In the genomic region with DNA sequence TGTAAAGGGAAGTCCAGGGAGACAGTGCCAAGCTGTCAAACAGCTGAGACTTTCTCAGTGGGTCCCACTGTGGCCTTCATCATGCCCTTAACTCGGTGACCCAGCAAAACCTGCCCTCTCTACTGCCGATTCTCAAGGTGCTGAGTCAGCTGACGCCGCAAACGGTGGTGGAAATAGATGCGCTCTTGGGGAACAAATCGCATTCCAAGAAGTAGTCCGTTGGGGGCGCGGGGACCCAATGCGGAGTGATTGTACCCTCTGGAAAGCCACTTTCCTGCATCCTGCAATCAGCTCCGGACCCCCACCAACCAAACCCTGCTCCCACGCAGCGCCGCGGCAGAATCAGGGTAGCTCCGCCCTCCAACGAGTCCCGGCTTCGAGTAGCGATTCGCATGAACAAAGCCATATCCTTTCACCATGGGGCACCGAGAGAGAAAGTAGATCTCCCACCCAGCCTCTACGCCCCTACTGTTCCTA, we compare ENCODE assay signal across 8 mouse cellular contexts. TPM values are rescaled to one million over a fixed set of nuclear protein-coding genes. Genes with fewer than 3 reads are reported as not detected.
DNase-seq lines count a peak whose midpoint lies in the region; ATAC-seq and TF ChIP-seq lines count a peak whose summit lies in the region.

No protein-coding gene starts in this region.

- H3K9ac ChIP-seq in forebrain, embryonic 11.5 days (ENCODE audit: low read length), result peak overlapping the region; percentile 67
- H3K9ac ChIP-seq in heart, embryonic 16.5 days (ENCODE audit: low read length), result peak overlapping the region; percentile 71
- H3K9ac ChIP-seq in liver, embryonic 12.5 days, result peak overlapping the region; percentile 37

- peak overlapping the region; percentile 73 for H3K4me2 ChIP-seq in forebrain, embryonic 11.5 days (ENCODE audit: low read depth, low read length, severe bottlenecking)
- H3K4me2 ChIP-seq in heart, embryonic 16.5 days (ENCODE audit: low read depth, low read length), result peak overlapping the region; percentile 65
- peak overlapping the region; percentile 78 for H3K4me2 ChIP-seq in liver, embryonic 12.5 days
- peak overlapping the region; percentile 47 for H3K4me2 ChIP-seq in myocyte (ENCODE audit: low read depth)

- peaks cover 8% of the 10 kb centered on the region; the same call in 1 of the 2 replicates for H3K27me3 ChIP-seq in forebrain, embryonic 11.5 days (ENCODE audit: control insufficient read depth, insufficient read depth, low read length)
- H3K27me3 ChIP-seq in heart, embryonic 16.5 days (ENCODE audit: control insufficient read depth, insufficient read depth, low read length), result peaks cover 7% of the 10 kb centered on the region; the same call in 1 of the 2 replicates
- H3K27me3 ChIP-seq in liver, embryonic 12.5 days (replicated peaks), result peaks cover 77% of the 10 kb centered on the region
- H3K27me3 ChIP-seq in myocyte (ENCODE audit: control insufficient read depth, insufficient read depth, insufficient read length), result no peaks in the 10 kb centered on the region
- H3K27me3 ChIP-seq in splenic B cell, adult 2 months (ENCODE audit: control insufficient read depth, insufficient read depth, low read length, poor library complexity, severe bottlenecking), result no peaks in the 10 kb centered on the region

- no peaks in the 10 kb centered on the region for H3K36me3 ChIP-seq in forebrain, embryonic 11.5 days (ENCODE audit: control insufficient read depth, insufficient read depth, low read length)
- H3K36me3 ChIP-seq in heart, embryonic 16.5 days (ENCODE audit: control insufficient read depth, insufficient read depth), result no peaks in the 10 kb centered on the region
- H3K36me3 ChIP-seq in liver, embryonic 12.5 days, result no peaks in the 10 kb centered on the region
- H3K36me3 ChIP-seq in myocyte (ENCODE audit: control insufficient read depth, insufficient read depth), result no peaks in the 10 kb centered on the region
- H3K36me3 ChIP-seq in splenic B cell, adult 2 months (ENCODE audit: control insufficient read depth, insufficient read depth, low read length, poor library complexity, severe bottlenecking), result no peaks in the 10 kb centered on the region

- peaks cover 11% of the 10 kb centered on the region; the same call in 1 of the 2 replicates for H3K4me1 ChIP-seq in forebrain, embryonic 11.5 days (replicated peaks; ENCODE audit: control insufficient read depth, insufficient read depth, low read length)
- H3K4me1 ChIP-seq in heart, embryonic 16.5 days (ENCODE audit: control insufficient read depth, insufficient read depth, low read length), result peaks cover 9% of the 10 kb centered on the region
- H3K4me1 ChIP-seq in liver, embryonic 12.5 days, result peaks cover 48% of the 10 kb centered on the region

- H3K79me2 ChIP-seq in myocyte (ENCODE audit: control insufficient read depth, insufficient read depth), result no peaks in the 10 kb centered on the region

- no peak overlapping the region for H3ac ChIP-seq in myocyte (ENCODE audit: control insufficient read depth, insufficient read length)

- H3K27ac ChIP-seq in forebrain, embryonic 11.5 days (ENCODE audit: low read depth, low read length), result peak overlapping the region; percentile 4; the same call in 1 of the 2 replicates
- no peak overlapping the region for H3K27ac ChIP-seq in heart, embryonic 16.5 days (ENCODE audit: low read length)
- H3K27ac ChIP-seq in liver, embryonic 12.5 days, result no peak overlapping the region

- H3K9me3 ChIP-seq in forebrain, embryonic 11.5 days (ENCODE audit: control insufficient read depth, low read length), result no peaks in the 10 kb centered on the region
- no peaks in the 10 kb centered on the region for H3K9me3 ChIP-seq in heart, embryonic 16.5 days (replicated peaks; ENCODE audit: control insufficient read depth, low read length)
- H3K9me3 ChIP-seq in liver, embryonic 12.5 days (replicated peaks), result no peaks in the 10 kb centered on the region

- H3K4me3 ChIP-seq in forebrain, embryonic 11.5 days (ENCODE audit: low read depth, low read length), result peak overlapping the region; percentile 42
- peak overlapping the region; percentile 65 for H3K4me3 ChIP-seq in heart, embryonic 16.5 days (ENCODE audit: low read length)
- H3K4me3 ChIP-seq in liver, embryonic 12.5 days, result peak overlapping the region; percentile 57
- H3K4me3 ChIP-seq in myocyte, result peak overlapping the region; percentile 7

- peak; percentile 84 for DNase-seq in CD4-positive, CD25-positive, alpha-beta regulatory T cell, adult 2 months (ENCODE audit: low read depth, low spot score)
- peak; percentile 88 for DNase-seq in forebrain, embryonic 11.5 days (ENCODE audit: low spot score)
- DNase-seq in kidney, postnatal 14 days, result peak; percentile 79
- DNase-seq in splenic B cell, adult 2 months (ENCODE audit: low read depth, low spot score), result peak; percentile 64

- WGBS in forebrain, embryonic 11.5 days, result under 1% methylated on average over 24 of the region's 24 CpGs
- under 1% methylated on average over 24 of the region's 24 CpGs for WGBS in heart, embryonic 16.5 days
- 2% methylated on average over 24 of the region's 24 CpGs for WGBS in liver, embryonic 12.5 days (ENCODE audit: insufficient replicate concordance)

- peak; percentile 43 for TF ChIP-seq POLR2A in myocyte (IDR thresholded peaks at IDR 0.05; ENCODE audit: insufficient read length, low read depth)

- ATAC-seq in cerebellum, adult (ENCODE audit: insufficient number of reproducible peaks, low FRiP score, low TSS enrichment), result peak; percentile 45; the same call in 1 of the 2 replicates
- ATAC-seq in forebrain, embryonic 11.5 days (replicated peaks; ENCODE audit: low FRiP score), result peak; percentile 46; the same call in 1 of the 2 replicates
- peak; percentile 54 for ATAC-seq in heart, embryonic 16.5 days (replicated peaks; ENCODE audit: extremely low read depth, insufficient read depth, low FRiP score)
- 0 out of 2 replicates have a peak, but pooled peaks have one; percentile 35 for ATAC-seq in liver, embryonic 12.5 days

TF ChIP-seq in myocyte, 11 proteins besides CTCF, POLR2A, EP300 and RAD21:
- no peak for TF ChIP-seq E2F4 (IDR thresholded peaks at IDR 0.05; ENCODE audit: insufficient read depth)
- TF ChIP-seq MYOG (IDR thresholded peaks at IDR 0.05; ENCODE audit: control insufficient read depth in 1 of 3, insufficient read depth in 1 of 3, insufficient read length in 2 of 3, low read depth in 2 of 3), result no peak
- no peak for TF ChIP-seq MYOD1 (IDR thresholded peaks at IDR 0.05; ENCODE audit: control insufficient read depth in 1 of 3, insufficient read length in 2 of 3, low read depth in 2 of 3)
- TF ChIP-seq TCF3 (IDR thresholded peaks at IDR 0.05; ENCODE audit: insufficient read length, low read depth), result no peak
- no peak for TF ChIP-seq MAX (IDR thresholded peaks at IDR 0.05; ENCODE audit: low read depth)
- no peak for TF ChIP-seq USF1 (IDR thresholded peaks at IDR 0.05; ENCODE audit: low read depth)
- TF ChIP-seq POLR2AphosphoS2 (IDR thresholded peaks at IDR 0.05; ENCODE audit: insufficient read length, low read depth), result no peak
- no peak for TF ChIP-seq CEBPB (IDR thresholded peaks at IDR 0.05; ENCODE audit: insufficient read depth, poor library complexity, severe bottlenecking)
- TF ChIP-seq REST (IDR thresholded peaks at IDR 0.05; ENCODE audit: insufficient read depth, insufficient read length), result no peak
- TF ChIP-seq SRF (IDR thresholded peaks at IDR 0.05; ENCODE audit: control insufficient read depth, insufficient read length, low read depth), result no peak
- no peak for TF ChIP-seq TCF12 (IDR thresholded peaks at IDR 0.05; ENCODE audit: insufficient read depth, poor library complexity, severe bottlenecking)

RNA-seq across cellular contexts. Expression of a gene that starts 5.9 kb away (rescaled TPM):
- 3.5 and 3.7 TPM in 2 replicates for polyA plus RNA-seq in forebrain, embryonic 11.5 days (2014; fragmentation: Nextera tagmentation; extraction: Ambion mirVana)
- 0.79 and 1.2 TPM in 2 replicates for polyA plus RNA-seq in heart, embryonic 16.5 days (2015; fragmentation: Nextera tagmentation; extraction: Ambion mirVana)
- polyA plus RNA-seq in liver, embryonic 12.5 days (2016; fragmentation: Nextera tagmentation; extraction: Ambion mirVana), result 0.24 and 0.48 TPM in 2 replicates
- polyA plus RNA-seq in myocyte (2012; fragmentation: generic; extraction: Trizol), result 2.0 TPM

RNA-seq across cellular contexts. Expression of a gene that starts 8.2 kb away (rescaled TPM):
- polyA plus RNA-seq in forebrain, embryonic 11.5 days (2014; fragmentation: Nextera tagmentation; extraction: Ambion mirVana), result 188 and 196 TPM in 2 replicates
- 176 and 179 TPM in 2 replicates for polyA plus RNA-seq in heart, embryonic 16.5 days (2015; fragmentation: Nextera tagmentation; extraction: Ambion mirVana)
- polyA plus RNA-seq in liver, embryonic 12.5 days (2016; fragmentation: Nextera tagmentation; extraction: Ambion mirVana), result 90.4 and 90.9 TPM in 2 replicates
- 116 TPM for polyA plus RNA-seq in myocyte (2012; fragmentation: generic; extraction: Trizol)

RNA-seq across cellular contexts. Expression of a gene that starts 8.3 kb away (rescaled TPM):
- polyA plus RNA-seq in forebrain, embryonic 11.5 days (2014; fragmentation: Nextera tagmentation; extraction: Ambion mirVana), result 25.7 and 30.1 TPM in 2 replicates
- polyA plus RNA-seq in heart, embryonic 16.5 days (2015; fragmentation: Nextera tagmentation; extraction: Ambion mirVana), result 6.5 TPM in 2 replicates
- 1.5 and 1.7 TPM in 2 replicates for polyA plus RNA-seq in liver, embryonic 12.5 days (2016; fragmentation: Nextera tagmentation; extraction: Ambion mirVana)
- polyA plus RNA-seq in myocyte (2012; fragmentation: generic; extraction: Trizol), result 2.5 TPM

RNA-seq across cellular contexts. Expression of a gene that starts 8.4 kb away (rescaled TPM):
- 31.7 and 32.1 TPM in 2 replicates for polyA plus RNA-seq in forebrain, embryonic 11.5 days (2014; fragmentation: Nextera tagmentation; extraction: Ambion mirVana)
- 16.1 and 16.2 TPM in 2 replicates for polyA plus RNA-seq in heart, embryonic 16.5 days (2015; fragmentation: Nextera tagmentation; extraction: Ambion mirVana)
- 13.1 and 13.9 TPM in 2 replicates for polyA plus RNA-seq in liver, embryonic 12.5 days (2016; fragmentation: Nextera tagmentation; extraction: Ambion mirVana)
- 10.3 TPM for polyA plus RNA-seq in myocyte (2012; fragmentation: generic; extraction: Trizol)

RNA-seq across cellular contexts. Expression of a gene that starts 37.2 kb away (rescaled TPM):
- 53.0 and 61.4 TPM in 2 replicates for polyA plus RNA-seq in forebrain, embryonic 11.5 days (2014; fragmentation: Nextera tagmentation; extraction: Ambion mirVana)
- polyA plus RNA-seq in heart, embryonic 16.5 days (2015; fragmentation: Nextera tagmentation; extraction: Ambion mirVana), result 13.3 and 19.8 TPM in 2 replicates
- polyA plus RNA-seq in liver, embryonic 12.5 days (2016; fragmentation: Nextera tagmentation; extraction: Ambion mirVana), result 4.7 and 6.4 TPM in 2 replicates
- 148 TPM for polyA plus RNA-seq in myocyte (2012; fragmentation: generic; extraction: Trizol)

Comparison
In these comparisons a context has a peak if more than half of its experiments do, and no peak if none do; other contexts are left out.
1. H3K4me3 ChIP-seq: peak in every context shown above with its lines; median percentile 65 in heart, embryonic 16.5 days; 57 in liver, embryonic 12.5 days; 42 in forebrain, embryonic 11.5 days; 7 in myocyte.